Mouse (Mus musculus) forebrain, embryonic 16.5 days (tissue): ENCODE results near the gene Chrne. TPM values are rescaled to one million over a fixed set of nuclear protein-coding genes. Genes with fewer than 3 reads are reported as not detected.

Experiments
- ATAC-seq: fragments of 200-750 bp; cut with Nextera tagmentation; 2 replicates; pipeline ENCODE4 v1.8.0; 2017; ENCODE audit warnings: mild to moderate bottlenecking, moderate library complexity
- H3K27ac ChIP-seq: fragments of 300-500 bp; sonication (generic); 2 replicates; pipeline ENCODE4 v1.5.1; 2014; ENCODE audit warnings: low read length, control low read depth
- H3K27me3 ChIP-seq: fragments of 300-500 bp; sonication (generic); replicated peaks from 2 replicates; pipeline ENCODE4 v1.6.1; 2014; ENCODE audit warnings: low read length; ENCODE audit not compliant: control insufficient read depth, insufficient read depth
- H3K36me3 ChIP-seq: fragments of 300-500 bp; sonication (generic); 2 replicates; pipeline ENCODE4 v1.6.1; 2014; ENCODE audit not compliant: control insufficient read depth, insufficient read depth
- H3K4me1 ChIP-seq: fragments of 300-500 bp; sonication (generic); replicated peaks from 2 replicates; pipeline ENCODE4 v1.6.1; 2014; ENCODE audit warnings: low read length; ENCODE audit not compliant: control insufficient read depth, insufficient read depth
- H3K4me2 ChIP-seq: fragments of 300-500 bp; sonication (generic); 2 replicates; pipeline ENCODE4 v1.6.1; 2014; ENCODE audit warnings: mild to moderate bottlenecking, low read length, control low read depth
- H3K4me3 ChIP-seq: fragments of 300-500 bp; sonication (generic); replicated peaks from 2 replicates; pipeline ENCODE4 v1.5.1; 2014; ENCODE audit warnings: mild to moderate bottlenecking, low read length, control low read depth
- H3K9ac ChIP-seq: fragments of 300-500 bp; sonication (generic); replicated peaks from 2 replicates; pipeline ENCODE4 v1.6.1; 2014; ENCODE audit warnings: low read depth, low read length, control low read depth
- H3K9me3 ChIP-seq: fragments of 300-500 bp; sonication (generic); 2 replicates; pipeline ENCODE4 v1.6.1; 2016; ENCODE audit warnings: low read length; ENCODE audit not compliant: control insufficient read depth
- WGBS: fragments of 180-500 bp; shearing (Covaris S2); extraction: QIAGEN DNeasy Blood & Tissue Kit; methylation state at CpG from one replicate; pipeline ENCODE4 v1.1.7; 2014; 5-methylcytosine and 5-hydroxymethylcytosine counted together
- polyA plus RNA-seq: library from polyadenylated mRNA; unstranded; fragments of >200 nt; fragmentation: Nextera tagmentation; extraction: Ambion mirVana; gene quantifications from 2 replicates; pipeline ENCODE4 v1.2.1, GENCODE M21; 2015

The Chrne gene
- polyA plus RNA-seq: 0.39 TPM in 1 of 2 replicates, not detected in the other

DNA sequence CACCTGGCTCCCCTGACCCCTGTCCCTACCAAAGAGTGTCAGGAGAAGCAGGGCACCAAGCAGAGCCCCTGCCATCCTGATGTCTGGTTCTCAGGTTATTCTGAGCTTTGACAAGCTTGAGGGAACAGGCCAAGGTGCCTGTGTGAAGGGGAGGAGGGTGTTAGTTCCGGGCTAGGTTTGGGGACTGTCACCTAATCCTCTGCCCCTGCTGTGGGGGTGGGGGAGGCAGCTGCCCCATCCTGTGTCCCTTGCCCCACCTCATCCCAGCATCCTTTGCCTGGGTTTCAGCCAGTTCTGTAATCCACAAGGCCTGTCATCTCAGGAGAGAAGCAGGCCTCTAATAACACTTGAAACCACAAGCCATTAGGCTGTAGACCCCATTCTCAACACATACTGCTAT is at the start of gene Chrne:
Gene Chrne, minus strand, starts transcription at position 116 of the 400 bp plus-strand sequence.
- Histone ChIP-seq H3K27me3 (no peaks in the 10 kb centered on the region), H3K4me1 (peaks cover 6% of the 10 kb centered on the region), H3K27ac (no peak within 1 kb of the TSS), H3K9ac (no peak within 1 kb of the TSS), H3K4me2 (no peak within 1 kb of the TSS), H3K9me3 (no peaks in the 10 kb centered on the region), H3K36me3 (no peaks in the 10 kb centered on the region), H3K4me3 (no peak within 1 kb of the TSS)
- no peak for ATAC-seq
- 36% methylated on average over 1 of the region's 1 CpGs for WGBS

DNA sequence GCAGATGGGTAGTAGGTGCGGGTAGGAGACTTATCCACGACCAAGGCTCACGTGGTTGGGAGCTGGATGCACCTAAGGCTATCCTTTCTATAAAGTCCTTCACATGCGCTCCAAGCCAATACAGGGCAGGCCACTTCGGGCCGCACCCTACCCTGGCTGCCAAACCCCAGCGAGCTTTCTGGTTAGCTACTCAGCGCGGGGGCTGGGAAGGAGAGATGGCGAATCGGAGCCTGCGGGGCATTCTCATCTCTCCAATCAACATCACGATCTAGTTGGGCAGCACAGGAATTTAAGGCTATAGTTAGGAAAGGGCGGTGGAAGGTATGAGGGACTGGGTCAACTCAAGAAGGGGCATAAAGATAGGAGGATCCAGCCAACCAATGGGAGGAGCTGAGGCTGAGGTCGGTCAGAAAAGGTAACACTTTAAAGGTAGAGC is 49.3 kb upstream of the Chrne start:
- Histone ChIP-seq H3K4me2 (peak overlapping the region; percentile 83), H3K4me3 (peak overlapping the region; percentile 66), H3K36me3 (peaks cover 15% of the 10 kb centered on the region), H3K4me1 (peaks cover 24% of the 10 kb centered on the region), H3K27me3 (no peaks in the 10 kb centered on the region), H3K9ac (peak overlapping the region; percentile 56), H3K9me3 (no peaks in the 10 kb centered on the region), H3K27ac (peak overlapping the region; percentile 97)
- peak; percentile 34 for ATAC-seq
- 1% methylated on average over 15 of the region's 15 CpGs for WGBS

DNA sequence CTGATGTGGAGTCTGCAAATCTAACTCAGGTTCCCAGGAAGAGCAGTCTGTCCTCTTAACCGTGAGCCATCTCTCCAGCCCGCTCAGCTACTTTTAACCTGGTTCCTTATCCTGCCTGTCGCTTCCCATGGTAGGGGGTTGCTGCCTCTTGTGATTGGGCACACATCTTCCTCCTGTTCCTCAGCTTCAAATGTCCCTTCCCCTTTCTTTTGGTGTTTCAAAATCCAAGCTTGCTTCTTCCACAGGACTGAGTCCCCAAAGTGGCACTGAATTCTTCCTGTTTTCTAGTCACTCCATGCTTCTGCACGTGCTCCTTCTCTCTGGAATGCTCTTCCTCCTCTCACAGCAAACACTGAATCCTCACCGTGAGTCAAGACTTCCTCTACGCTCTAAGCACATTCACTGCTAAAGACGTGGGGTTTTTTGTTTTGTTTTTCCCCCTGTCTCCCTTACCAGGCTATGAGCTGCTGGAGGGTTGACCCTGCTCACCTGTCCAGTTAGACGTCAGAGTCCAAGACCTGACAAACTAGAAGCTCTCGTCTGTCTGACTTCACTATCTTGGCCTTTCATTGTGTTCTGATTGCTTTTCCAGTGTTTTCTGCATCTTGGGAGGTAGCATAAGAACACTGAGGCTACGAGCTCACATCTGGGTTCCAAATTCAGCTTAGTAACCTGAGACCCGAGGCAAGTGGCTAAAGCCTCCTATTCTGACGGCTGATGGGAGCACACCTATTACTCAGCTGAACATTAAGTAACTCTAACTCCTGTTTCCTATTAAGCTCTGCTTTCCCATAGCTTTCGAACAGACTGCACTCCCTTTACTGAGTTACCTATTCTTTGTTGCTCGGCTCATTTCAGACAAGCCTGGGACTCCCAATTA is 48.5 kb upstream of the Chrne start:
- Histone ChIP-seq H3K9ac (peak overlapping the region; percentile 56), H3K27me3 (no peaks in the 10 kb centered on the region), H3K9me3 (no peaks in the 10 kb centered on the region), H3K4me2 (peak overlapping the region; percentile 83), H3K27ac (peak overlapping the region; percentile 97; the same call in 1 of the 2 replicates), H3K4me3 (peak overlapping the region; percentile 66), H3K4me1 (peaks cover 24% of the 10 kb centered on the region), H3K36me3 (peaks cover 21% of the 10 kb centered on the region)
- 73% methylated on average over 14 of the region's 14 CpGs for WGBS
- ATAC-seq: no peak

DNA sequence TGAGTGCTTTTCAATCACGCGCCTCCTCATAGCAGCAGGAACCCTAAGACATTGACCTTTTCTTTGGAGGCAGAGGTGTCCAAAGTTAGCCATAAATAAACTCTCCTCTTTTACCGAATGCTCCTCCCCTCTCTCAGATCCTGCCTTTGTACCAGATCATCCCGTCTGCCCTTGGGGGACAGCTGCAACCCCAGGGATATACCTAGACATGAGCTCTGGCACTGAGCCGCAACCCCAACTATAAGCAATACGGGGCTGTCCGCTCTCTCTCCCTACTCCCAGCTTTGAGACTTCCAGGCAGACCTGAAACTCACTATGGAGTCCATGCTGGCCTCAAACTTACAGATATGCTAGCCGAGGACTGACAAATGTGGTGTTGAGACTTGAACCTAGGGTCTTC is 47.7 kb upstream of the Chrne start:
- H3K4me2 ChIP-seq: no peak overlapping the region
- no peaks in the 10 kb centered on the region for H3K9me3 ChIP-seq
- no peak overlapping the region for H3K27ac ChIP-seq
- ATAC-seq: no peak
- WGBS: 94% methylated on average over 8 of the region's 8 CpGs
- no peak overlapping the region for H3K9ac ChIP-seq
- no peaks in the 10 kb centered on the region for H3K27me3 ChIP-seq
- no peak overlapping the region; the same call in 1 of the 2 replicates for H3K4me3 ChIP-seq
- peaks cover 26% of the 10 kb centered on the region for H3K36me3 ChIP-seq
- H3K4me1 ChIP-seq: peaks cover 24% of the 10 kb centered on the region

DNA sequence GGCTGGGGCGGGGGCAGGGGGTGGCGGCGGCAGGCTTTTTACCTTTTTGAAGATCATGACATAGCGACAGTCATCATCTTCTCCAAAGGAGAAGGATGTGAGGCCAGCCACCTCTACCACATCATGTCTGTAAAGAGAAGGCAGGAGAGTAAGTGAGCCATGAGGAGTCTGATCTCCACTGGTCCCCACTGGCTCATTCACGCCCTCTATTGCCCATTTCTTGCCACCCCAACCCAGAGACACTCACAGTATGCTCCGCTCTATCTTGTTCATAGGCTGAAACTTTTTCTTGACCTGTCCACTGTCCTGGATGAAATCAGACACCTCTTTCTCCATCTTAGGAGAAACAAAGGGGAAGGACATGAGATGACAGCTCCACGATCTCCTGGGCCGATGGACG is 45.7 kb upstream of the Chrne start:
- H3K9me3 ChIP-seq: no peaks in the 10 kb centered on the region
- peaks cover 11% of the 10 kb centered on the region for H3K4me1 ChIP-seq
- WGBS: 95% methylated on average over 9 of the region's 9 CpGs
- H3K27ac ChIP-seq: no peak overlapping the region
- H3K36me3 ChIP-seq: peaks cover 26% of the 10 kb centered on the region
- H3K27me3 ChIP-seq: no peaks in the 10 kb centered on the region
- H3K4me3 ChIP-seq: no peak overlapping the region
- no peak overlapping the region for H3K4me2 ChIP-seq
- H3K9ac ChIP-seq: no peak overlapping the region
- no peak for ATAC-seq

DNA sequence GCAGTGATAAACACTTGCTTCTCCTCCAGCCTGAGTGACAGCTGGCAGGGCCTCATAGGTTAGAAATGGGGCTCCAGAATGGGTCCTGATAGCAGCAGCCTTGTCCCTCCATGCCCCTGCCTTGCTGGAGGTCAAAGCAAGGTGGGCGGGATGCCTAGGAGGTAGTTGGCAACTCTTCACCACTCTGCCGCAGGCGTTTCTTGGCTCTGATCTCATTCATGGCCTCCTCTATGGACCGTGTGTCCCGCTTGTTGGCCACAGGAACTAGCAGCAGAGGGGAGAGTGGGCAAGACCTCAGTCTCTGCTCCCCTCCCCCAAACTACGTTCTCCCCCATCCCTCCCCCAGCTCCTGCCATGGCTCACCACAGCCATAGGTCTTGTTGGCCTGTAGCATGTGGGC is 44.9 kb upstream of the Chrne start:
- Histone ChIP-seq H3K27me3 (no peaks in the 10 kb centered on the region), H3K36me3 (peaks cover 26% of the 10 kb centered on the region), H3K9me3 (no peaks in the 10 kb centered on the region), H3K4me3 (no peak overlapping the region), H3K9ac (no peak overlapping the region), H3K27ac (no peak overlapping the region), H3K4me1 (peaks cover 11% of the 10 kb centered on the region), H3K4me2 (no peak overlapping the region)
- ATAC-seq: no peak
- WGBS: 88% methylated on average over 6 of the region's 6 CpGs

DNA sequence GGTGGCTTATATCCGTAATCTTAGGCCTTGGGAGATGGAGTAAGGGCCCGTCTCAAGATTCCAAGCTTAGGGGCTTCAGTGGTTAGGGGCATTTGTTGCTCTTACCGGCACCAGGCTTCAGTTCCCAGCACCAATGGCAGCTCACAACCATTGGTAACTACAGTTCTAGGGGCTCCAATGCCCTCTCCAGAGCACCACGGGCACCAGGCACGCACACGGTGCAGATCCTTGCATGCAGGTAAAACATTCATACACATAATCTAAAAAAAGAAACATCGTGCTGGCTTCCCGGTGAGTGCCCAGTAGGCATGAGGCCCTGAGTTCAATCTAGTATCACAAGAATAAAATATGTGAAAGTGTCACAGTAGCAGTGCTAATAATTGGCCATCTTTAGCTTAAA is 44.1 kb upstream of the Chrne start:
- 96% methylated on average over 8 of the region's 8 CpGs for WGBS
- no peaks in the 10 kb centered on the region for H3K27me3 ChIP-seq
- H3K27ac ChIP-seq: no peak overlapping the region
- no peak for ATAC-seq
- no peak overlapping the region for H3K4me3 ChIP-seq
- no peak overlapping the region for H3K9ac ChIP-seq
- peaks cover 8% of the 10 kb centered on the region for H3K4me1 ChIP-seq
- H3K36me3 ChIP-seq: peaks cover 26% of the 10 kb centered on the region
- H3K4me2 ChIP-seq: no peak overlapping the region
- no peaks in the 10 kb centered on the region for H3K9me3 ChIP-seq

DNA sequence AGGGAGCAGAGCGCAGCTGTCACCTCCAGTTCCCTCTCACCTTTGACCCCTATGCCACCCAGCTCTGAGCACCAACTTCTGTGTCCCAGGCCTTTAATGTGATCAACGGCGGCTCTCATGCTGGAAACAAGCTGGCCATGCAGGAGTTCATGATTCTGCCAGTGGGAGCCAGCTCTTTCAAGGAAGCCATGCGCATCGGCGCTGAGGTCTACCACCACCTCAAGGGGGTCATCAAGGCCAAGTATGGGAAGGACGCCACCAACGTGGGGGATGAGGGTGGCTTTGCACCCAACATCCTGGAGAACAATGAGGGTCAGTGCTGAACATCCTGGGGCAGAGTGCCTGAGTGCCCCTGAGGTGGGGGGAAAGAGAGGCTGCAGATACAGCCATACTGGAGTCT is 41.6 kb upstream of the Chrne start:
- no peak for ATAC-seq
- Histone ChIP-seq H3K9me3 (no peaks in the 10 kb centered on the region), H3K36me3 (peaks cover 26% of the 10 kb centered on the region), H3K4me1 (peaks cover 9% of the 10 kb centered on the region), H3K4me3 (no peak overlapping the region), H3K27me3 (no peaks in the 10 kb centered on the region), H3K27ac (no peak overlapping the region), H3K9ac (no peak overlapping the region), H3K4me2 (no peak overlapping the region)
- 94% methylated on average over 8 of the region's 8 CpGs for WGBS

DNA sequence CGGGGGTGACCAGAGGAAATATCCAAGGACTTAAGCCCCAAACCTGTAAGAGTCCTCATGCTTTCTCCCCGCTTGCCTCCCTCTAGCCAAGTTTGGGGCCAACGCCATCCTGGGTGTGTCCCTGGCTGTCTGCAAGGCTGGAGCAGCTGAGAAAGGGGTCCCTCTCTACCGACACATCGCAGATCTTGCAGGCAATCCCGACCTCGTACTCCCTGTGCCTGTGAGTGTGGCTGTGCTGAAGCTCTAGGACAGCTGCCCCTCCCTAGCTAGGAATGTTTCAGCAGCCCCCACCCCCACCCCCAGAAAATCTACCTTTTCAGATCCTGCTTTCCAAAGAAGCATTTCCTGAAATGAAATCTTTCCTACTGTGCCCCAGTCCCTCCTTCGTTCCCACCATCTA is 39.9 kb upstream of the Chrne start:
- 83% methylated on average over 8 of the region's 8 CpGs for WGBS
- Histone ChIP-seq H3K9me3 (no peaks in the 10 kb centered on the region), H3K27ac (no peak overlapping the region), H3K4me2 (no peak overlapping the region), H3K4me1 (peaks cover 14% of the 10 kb centered on the region), H3K4me3 (no peak overlapping the region), H3K27me3 (no peaks in the 10 kb centered on the region), H3K9ac (no peak overlapping the region), H3K36me3 (peaks cover 14% of the 10 kb centered on the region)
- no peak for ATAC-seq
